Mouse (Mus musculus): ENCODE results near the gene Ang5.
"Not testable (repeated sequence)": the region's sequence is repeated elsewhere in the genome, so short reads cannot be mapped to it uniquely, and the experiment has no call there.

GRCm38 (mm10) chr14:43933399-43933798 lies 23.5 kb upstream of the Ang5 start:
- TF ChIP-seq GATA1 (IDR thresholded peaks at IDR 0.05; ENCODE audit: borderline replicate concordance, low read length); FLI1 (IDR thresholded peaks at IDR 0.05; ENCODE audit: low read length): not testable (repeated sequence)
